In genomic region chr14:30597142-30597541, GRCm38 (mm10) we compare ENCODE assay signal across 16 mouse cellular contexts.
"Had no signal": no experiment of that assay in that cellular context is flagged by ENCODE, and none has a peak within 500 bp of the region (broad histone marks: within the 10 kb centered on the region; RNA-seq: fewer than 3 reads in every experiment).

No protein-coding gene starts in this region.

- H3K27ac ChIP-seq: layer of hippocampus, adult 2 months; liver, embryonic 12.5 days; midbrain, embryonic 10.5 days; midbrain, embryonic 15.5 days; neural tube, embryonic 13.5 days had no signal

- H3K27me3 ChIP-seq: liver, embryonic 12.5 days; midbrain, embryonic 15.5 days; neural tube, embryonic 13.5 days had no signal

- H3K36me3 ChIP-seq: midbrain, embryonic 15.5 days had no signal

- DNase-seq: kidney, adult 18-20 months; kidney, postnatal 10 days; kidney, postnatal 4 days; left cerebral cortex, postnatal 4 days; lung, embryonic 14.5 days; lung, postnatal 10 days; lung, postnatal 4 days; retina, postnatal 1 day; right cerebral cortex, postnatal 4 days; thymus, adult 2 months; thymus, postnatal 25 days had no signal

- H3K9ac ChIP-seq: liver, embryonic 12.5 days; lung, embryonic 14.5 days; midbrain, embryonic 15.5 days; neural tube, embryonic 13.5 days had no signal

- H3K4me3 ChIP-seq: layer of hippocampus, adult 2 months; liver, embryonic 12.5 days; midbrain, embryonic 10.5 days; midbrain, embryonic 15.5 days; neural tube, embryonic 13.5 days had no signal

- ATAC-seq: liver, embryonic 12.5 days; midbrain, embryonic 15.5 days had no signal

- H3K9me3 ChIP-seq: liver, embryonic 12.5 days; midbrain, embryonic 10.5 days; midbrain, embryonic 15.5 days; neural tube, embryonic 13.5 days had no signal

- H3K4me2 ChIP-seq: liver, embryonic 12.5 days; lung, embryonic 14.5 days; midbrain, embryonic 15.5 days; neural tube, embryonic 13.5 days had no signal
